Mouse (Mus musculus): ENCODE results near the gene Glce.

Gene Glce

DNA sequence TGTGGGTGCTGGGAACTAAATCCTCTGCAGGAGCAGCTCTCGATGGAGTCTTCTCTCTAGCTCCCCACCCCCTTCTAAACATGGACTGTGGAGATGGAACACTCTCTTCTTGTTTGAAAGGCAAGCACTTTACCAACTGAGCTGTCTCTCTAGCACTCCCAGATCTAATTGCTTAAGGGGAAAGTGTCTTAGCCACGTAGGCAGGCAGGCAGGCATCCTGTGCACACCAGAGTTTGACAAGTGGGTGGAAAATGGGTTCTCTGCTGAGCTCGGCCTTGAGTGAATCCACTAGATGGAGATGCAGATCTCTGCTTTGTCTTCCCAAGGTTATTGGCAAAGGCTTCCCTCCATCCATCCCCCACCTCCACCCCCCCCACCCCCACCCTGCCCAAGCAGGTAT lies 94.4 kb downstream of the Glce start:
- no peak for DNase-seq (ENCODE audit: low read depth, low spot score)

- no peak for DNase-seq (ENCODE audit: low read depth, low spot score)
These were observed 95.9 kb downstream of the Glce start, which contains the start of gene Paqr5 for GRCm38 (mm10) chr9:62026600-62026999. Paqr5 (minus strand) TSS chr9:62026856.

GRCm38 (mm10) chr9:62025056-62025455 lies 97.4 kb downstream of the Glce start:
- no peak for DNase-seq (ENCODE audit: low read depth, low spot score)

DNA sequence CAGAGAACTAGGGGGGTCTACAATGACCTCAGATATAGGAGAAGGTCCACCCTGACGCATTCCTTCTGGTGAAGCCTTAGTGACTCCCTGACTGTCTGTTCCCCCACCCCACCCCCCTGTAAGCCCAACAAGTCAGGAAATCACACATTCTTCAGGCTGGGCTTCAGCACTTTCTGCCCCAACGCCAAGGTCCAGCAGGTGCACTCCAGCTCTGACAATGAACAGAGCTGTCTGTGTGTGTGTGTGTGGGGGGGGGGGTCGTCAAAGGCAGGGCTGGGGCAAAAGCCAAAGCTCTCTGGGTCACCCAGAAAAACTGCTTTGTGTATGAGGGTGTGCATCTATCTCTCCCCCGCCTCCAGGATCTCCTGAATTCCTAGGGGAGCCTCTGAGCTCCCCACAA lies 98.6 kb downstream of the Glce start:
- no peak for DNase-seq (ENCODE audit: low read depth, low spot score)

GRCm38 (mm10) chr9:62022961-62023680 lies 99.3 kb downstream of the Glce start:
- DNase-seq (ENCODE audit: low read depth, low spot score): no peak

DNA sequence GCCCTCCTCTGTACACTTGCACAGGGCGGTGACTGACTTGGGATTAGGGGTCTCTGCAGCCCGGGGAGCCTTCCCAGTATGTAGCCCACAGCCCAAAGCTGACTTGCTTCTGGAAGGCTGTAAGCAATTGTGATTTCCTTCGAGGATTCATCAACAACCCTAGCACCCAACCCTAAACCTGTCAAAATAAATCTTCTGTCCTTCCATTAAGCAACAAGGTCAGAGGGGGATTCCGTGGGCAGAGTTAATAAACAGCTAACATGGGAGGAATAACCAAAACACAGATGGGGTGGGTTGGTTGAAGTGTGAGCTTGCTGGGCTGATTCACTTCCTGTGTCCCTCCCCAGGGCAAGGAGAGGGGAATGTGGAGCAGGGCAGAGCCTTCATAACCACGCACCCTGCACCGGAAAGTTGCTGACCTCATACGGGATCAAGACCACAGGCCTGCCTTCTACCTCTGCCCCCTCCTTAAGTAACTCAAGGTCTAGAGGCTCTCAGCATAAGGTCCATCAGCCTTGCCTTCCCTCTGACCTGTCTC lies 100.8 kb downstream of the Glce start:
- DNase-seq (ENCODE audit: low read depth, low spot score): no peak

DNA sequence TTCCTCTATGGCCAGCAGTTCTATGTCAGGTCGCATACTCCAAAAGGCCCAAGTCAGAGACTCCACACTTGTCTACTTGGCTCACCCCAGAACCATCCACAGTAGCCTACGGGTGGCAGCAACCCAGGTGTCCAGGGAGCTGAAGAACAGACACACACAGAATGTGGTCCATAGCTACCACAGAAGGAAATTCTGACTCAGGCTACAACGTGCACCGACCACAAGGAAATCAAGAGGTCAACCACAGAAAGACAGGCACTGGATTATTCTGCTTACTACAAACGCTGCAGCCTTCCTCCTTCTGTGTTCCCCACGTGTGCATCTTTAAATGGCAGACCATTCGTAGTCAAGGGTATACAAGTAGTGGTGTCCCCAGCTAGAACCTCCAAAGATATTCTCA lies 102.2 kb downstream of the Glce start:
- DNase-seq (ENCODE audit: low read depth, low spot score): no peak

- DNase-seq (ENCODE audit: low read depth, low spot score): no peak
These were observed 104.0 kb downstream of the Glce start for GRCm38 (mm10) chr9:62018229-62019093.

GRCm38 (mm10) chr9:62017329-62017728 lies 105.1 kb downstream of the Glce start:
- no peak for DNase-seq (ENCODE audit: low read depth, low spot score)

- DNase-seq (ENCODE audit: low read depth, low spot score): no peak
These were observed 107.0 kb downstream of the Glce start for GRCm38 (mm10) chr9:62015504-62015903.

DNA sequence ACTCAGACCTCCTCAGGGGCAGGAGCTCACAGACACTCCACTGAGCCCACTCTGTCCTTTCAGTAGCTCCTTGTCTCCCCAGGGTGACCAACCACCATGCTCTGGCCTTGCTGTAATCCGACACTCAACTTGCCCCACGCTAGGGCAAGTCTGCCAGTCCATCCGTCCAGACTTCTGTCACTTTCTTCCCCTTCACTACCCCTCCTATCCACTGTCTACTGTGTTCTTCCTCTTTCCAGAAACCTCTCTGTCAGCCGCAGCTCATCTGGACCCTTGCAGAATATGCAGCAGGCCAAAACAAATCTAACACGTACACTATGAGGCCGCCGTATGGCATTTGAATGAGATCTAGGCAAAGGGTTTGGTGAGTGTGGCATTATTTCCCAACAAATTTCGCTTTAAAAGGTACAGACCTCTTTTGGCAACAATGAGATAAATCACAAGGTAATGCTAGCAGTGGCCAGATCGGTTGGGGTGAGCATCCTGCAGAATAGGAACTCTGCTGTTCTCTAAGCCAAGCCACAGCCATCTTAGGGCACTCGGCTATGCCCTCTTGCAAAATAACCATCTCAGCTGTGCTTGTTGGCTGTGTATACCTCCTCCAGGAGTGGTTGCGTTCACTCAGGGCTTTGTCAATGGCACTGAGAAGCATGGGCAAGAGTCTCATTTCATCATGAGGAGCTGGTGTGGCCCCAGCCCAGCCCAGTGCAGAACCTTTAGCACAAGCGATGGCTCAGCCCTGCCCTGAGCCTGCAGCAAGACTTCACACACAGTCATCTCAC lies 108.9 kb downstream of the Glce start:
- DNase-seq (ENCODE audit: low read depth, low spot score): no peak

GRCm38 (mm10) chr9:62008360-62008759 lies 114.1 kb downstream of the Glce start:
- no peak for DNase-seq (ENCODE audit: low read depth, low spot score)
